Mouse (Mus musculus) heart, adult 2 months (tissue): ENCODE data around the gene Gart. TPM values are rescaled to one million over a fixed set of nuclear protein-coding genes. Genes with fewer than 3 reads are reported as not detected.
"Not testable (repeated sequence)": the region's sequence is repeated elsewhere in the genome, so short reads cannot be mapped to it uniquely, and the experiment has no call there.

Experiments
- DNase-seq, 2 experiments: peaks; one replicate each; pipeline ENCODE4 v3.0.0; 2021
- H3K27ac ChIP-seq: fragments of 200-600 bp; 2 replicates; pipeline ENCODE4 v1.8.1; 2022
- H3K27me3 ChIP-seq: fragments of 200-500 bp; 2 replicates; pipeline ENCODE4 v1.6.1; 2012; ENCODE audit warnings: mild to moderate bottlenecking, low read length, inconsistent platforms, mixed read lengths; ENCODE audit not compliant: control insufficient read depth, insufficient read depth
- H3K36me3 ChIP-seq: fragments of 200-500 bp; 2 replicates; pipeline ENCODE4 v1.6.1; 2012; ENCODE audit warnings: low read length, inconsistent platforms; ENCODE audit not compliant: control insufficient read depth, insufficient read depth
- H3K4me1 ChIP-seq: fragments of 200-500 bp; 2 replicates; pipeline ENCODE4 v1.6.1; 2011; ENCODE audit warnings: low read length; ENCODE audit not compliant: control insufficient read depth, insufficient read depth
- H3K4me3 ChIP-seq: fragments of 200-600 bp; 2 replicates; pipeline ENCODE4 v1.8.1; 2022
- H3K79me2 ChIP-seq: fragments of 200-500 bp; replicated peaks from 2 replicates; pipeline ENCODE4 v1.6.1; 2012; ENCODE audit warnings: mild to moderate bottlenecking, inconsistent platforms, low read length, moderate library complexity, mixed read lengths; ENCODE audit not compliant: control insufficient read depth, insufficient read depth
- H3K9ac ChIP-seq: fragments of 200-500 bp; 2 replicates; pipeline ENCODE4 v1.6.1; 2012; ENCODE audit warnings: low read depth, mild to moderate bottlenecking, control low read depth, inconsistent platforms, low read length, mixed read lengths
- CTCF ChIP-seq: fragments of 200-600 bp; IDR thresholded peaks from 2 replicates; pipeline ENCODE4 v1.8.1; 2022; ENCODE audit warnings: antibody characterized with exemption, mild to moderate bottlenecking, moderate library complexity
- EP300 ChIP-seq: fragments of 200-500 bp; IDR thresholded peaks from 2 replicates; pipeline ENCODE4 v1.6.1; 2011; ENCODE audit warnings: low read depth, low read length, control low read depth; ENCODE audit not compliant: insufficient read depth
- POLR2A ChIP-seq: fragments of 200-500 bp; IDR thresholded peaks from 2 replicates; pipeline ENCODE4 v1.6.1; 2011; ENCODE audit warnings: mild to moderate bottlenecking, low read depth, low read length, control low read depth; ENCODE audit not compliant: insufficient read depth
- WGBS: fragments of 180-500 bp; shearing (Covaris S2); methylation state at CpG from one replicate; pipeline ENCODE4 v1.1.7; 2018; 5-methylcytosine and 5-hydroxymethylcytosine counted together
- intact Hi-C: fragments of 180-260 bp; cut with DNase I; formaldehyde crosslinking; loops from one replicate; pipeline ENCODE4 v1.15.1; 2025
- polyA plus RNA-seq: library from polyadenylated mRNA; depleted of rRNA; stranded (reverse); fragments of >200 nt; gene quantifications from 2 replicates; pipeline ENCODE4 v1.2.3, GENCODE M21; 2012
- total RNA-seq, 2 experiments: library from RNA; stranded (reverse); gene quantifications; 2 replicates each; pipeline ENCODE4 v1.2.3; 2021

Gene Gart
- total and polyA plus RNA-seq, 3 experiments = 25.0 to 66.2 (median 62.7) TPM

GRCm38 (mm10) chr16:91645995-91646602 is 653 bp downstream of the Gart start:
- H3K27me3 ChIP-seq = no peaks in the 10 kb centered on the region
- no peak overlapping the region for H3K9ac ChIP-seq
- DNase-seq = no peak
- intact Hi-C loops = loop anchor here (2.0 to 10.0 kb wide), 4 partner anchors 17 to 281 kb away; partner anchors contain the start of genes Donson and Tmem50b
- no peak for TF ChIP-seq EP300
- H3K4me1 ChIP-seq = peaks cover 6% of the 10 kb centered on the region
- WGBS = 7% methylated on average over 11 of the region's 11 CpGs
- H3K79me2 ChIP-seq = peaks cover 2% of the 10 kb centered on the region; the same call in 1 of the 2 replicates
- peak overlapping the region; percentile 75 for H3K4me3 ChIP-seq
- H3K27ac ChIP-seq = peak overlapping the region; percentile 99
- peaks cover 6% of the 10 kb centered on the region for H3K36me3 ChIP-seq

GRCm38 (mm10) chr16:91645420-91645819 is 1.3 kb downstream of the Gart start:
- not testable (repeated sequence) for H3K27ac ChIP-seq, DNase-seq, H3K9ac ChIP-seq, H3K79me2 ChIP-seq, H3K4me3 ChIP-seq, H3K27me3 ChIP-seq, H3K4me1 ChIP-seq, H3K36me3 ChIP-seq
- intact Hi-C loops = loop anchor here (5.0 to 10.0 kb wide), 3 partner anchors 42 to 281 kb away; partner anchors contain the start of genes Donson and Tmem50b
- WGBS = 57% methylated on average over 1 of the region's 2 CpGs

- intact Hi-C loops = loop anchor here (5.0 to 10.0 kb wide), 3 partner anchors 42 to 280 kb away; partner anchors contain the start of genes Donson and Tmem50b
- H3K27ac ChIP-seq = no peak overlapping the region
- peaks cover 2% of the 10 kb centered on the region; the same call in 1 of the 2 replicates for H3K79me2 ChIP-seq
- no peak overlapping the region for H3K9ac ChIP-seq
- H3K4me1 ChIP-seq = peaks cover 6% of the 10 kb centered on the region
- H3K36me3 ChIP-seq = peaks cover 3% of the 10 kb centered on the region
- no peak overlapping the region for H3K4me3 ChIP-seq
- DNase-seq = no peak
- TF ChIP-seq POLR2A = no peak
- no peak for TF ChIP-seq EP300
- TF ChIP-seq CTCF = no peak
- no peaks in the 10 kb centered on the region for H3K27me3 ChIP-seq
- 79% methylated on average over 2 of the region's 2 CpGs for WGBS
Measured at GRCm38 (mm10) chr16:91644901-91645300, 1.9 kb downstream of the Gart start.

GRCm38 (mm10) chr16:91640171-91640570 is 6.6 kb downstream of the Gart start:
- H3K4me1 ChIP-seq = no peaks in the 10 kb centered on the region
- H3K4me3 ChIP-seq = no peak overlapping the region
- no peak overlapping the region for H3K9ac ChIP-seq
- no peaks in the 10 kb centered on the region for H3K36me3 ChIP-seq
- TF ChIP-seq EP300 (no peak), CTCF (no peak), POLR2A (no peak)
- 95% methylated on average over 8 of the region's 8 CpGs for WGBS
- H3K27me3 ChIP-seq = no peaks in the 10 kb centered on the region
- no peaks in the 10 kb centered on the region for H3K79me2 ChIP-seq
- DNase-seq = no peak
- intact Hi-C loops = loop anchor here (10.0 kb wide), 1 partner anchor 275 kb away; no protein-coding TSS in a partner anchor
- H3K27ac ChIP-seq = no peak overlapping the region

GRCm38 (mm10) chr16:91639636-91640035 is 7.1 kb downstream of the Gart start:
- H3K9ac ChIP-seq = no peak overlapping the region
- intact Hi-C loops = loop anchor here (10.0 kb wide), 1 partner anchor 275 kb away; no protein-coding TSS in a partner anchor

GRCm38 (mm10) chr16:91639161-91639560 is 7.6 kb downstream of the Gart start:
- DNase-seq = no peak
- TF ChIP-seq POLR2A (no peak), EP300 (no peak), CTCF (no peak)
- Histone ChIP-seq H3K27ac (no peak overlapping the region), H3K27me3 (no peaks in the 10 kb centered on the region), H3K4me3 (no peak overlapping the region), H3K36me3 (no peaks in the 10 kb centered on the region), H3K4me1 (no peaks in the 10 kb centered on the region), H3K9ac (no peak overlapping the region), H3K79me2 (no peaks in the 10 kb centered on the region)
- intact Hi-C loops = no loop called here
- 91% methylated on average over 5 of the region's 5 CpGs for WGBS

More at GRCm38 (mm10) chr16:91639636-91640035, 7.1 kb downstream of the Gart start:
- no peak overlapping the region for H3K27ac ChIP-seq
- H3K79me2 ChIP-seq = no peaks in the 10 kb centered on the region
- H3K27me3 ChIP-seq = no peaks in the 10 kb centered on the region
- no peaks in the 10 kb centered on the region for H3K4me1 ChIP-seq
- WGBS = 95% methylated on average over 2 of the region's 2 CpGs
- H3K4me3 ChIP-seq = no peak overlapping the region
- TF ChIP-seq EP300 (no peak), POLR2A (no peak), CTCF (no peak)
- no peaks in the 10 kb centered on the region for H3K36me3 ChIP-seq
- no peak for DNase-seq
